Mouse (Mus musculus): Measurements from ENCODE around the gene Pcgf3. TPM values are rescaled to one million over a fixed set of nuclear protein-coding genes. Genes with fewer than 3 reads are reported as not detected.
"Not testable (repeated sequence)": the region's sequence is repeated elsewhere in the genome, so short reads cannot be mapped to it uniquely, and the experiment has no call there.

Gene Pcgf3
- polyA plus RNA-seq, 1 experiment from 2014 or later: 30.8 TPM

- H3K9ac ChIP-seq: no peak overlapping the region
- no peak overlapping the region for H3K4me3 ChIP-seq
- H3K9me3 ChIP-seq (replicated peaks): no peaks in the 10 kb centered on the region
- no peak overlapping the region for H3K4me2 ChIP-seq
- H3K27ac ChIP-seq: no peak overlapping the region
- no peak for ATAC-seq
- WGBS: 94% methylated on average over 6 of the region's 6 CpGs
- H3K27me3 ChIP-seq: no peaks in the 10 kb centered on the region
- H3K36me3 ChIP-seq (ENCODE audit: poor library complexity, severe bottlenecking): peaks cover 55% of the 10 kb centered on the region
- H3K4me1 ChIP-seq: no peaks in the 10 kb centered on the region
Measured at GRCm38 (mm10) chr5:108483006-108483405, 22.0 kb downstream of the Pcgf3 start.

DNA sequence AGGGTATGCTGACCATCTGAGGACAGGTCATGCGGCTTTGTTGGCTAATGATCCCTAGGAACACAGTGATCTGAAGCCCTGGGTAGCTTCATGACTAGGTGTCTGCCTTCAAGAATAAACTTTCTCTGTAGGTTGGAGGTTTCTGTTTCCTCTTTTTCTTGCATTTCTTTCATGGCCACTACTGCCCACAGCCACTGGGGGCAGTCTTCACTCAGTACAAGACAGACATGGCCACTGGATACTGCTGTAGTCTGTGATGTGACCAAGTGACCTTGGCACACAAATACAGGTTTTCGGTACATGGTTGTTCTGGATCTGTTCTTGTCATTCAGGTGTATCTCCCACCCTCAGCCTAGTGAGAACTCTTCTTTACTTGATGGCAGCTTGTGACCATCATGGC lies 24.2 kb downstream of the Pcgf3 start:
- 96% methylated on average over 2 of the region's 2 CpGs for WGBS
- no peak overlapping the region for H3K4me3 ChIP-seq
- no peak overlapping the region for H3K9ac ChIP-seq
- ATAC-seq: no peak
- no peaks in the 10 kb centered on the region for H3K9me3 ChIP-seq (replicated peaks)
- H3K27me3 ChIP-seq: no peaks in the 10 kb centered on the region
- no peak overlapping the region for H3K27ac ChIP-seq
- no peak overlapping the region for H3K4me2 ChIP-seq
- peaks cover 61% of the 10 kb centered on the region for H3K36me3 ChIP-seq (ENCODE audit: poor library complexity, severe bottlenecking)
- H3K4me1 ChIP-seq: no peaks in the 10 kb centered on the region

DNA sequence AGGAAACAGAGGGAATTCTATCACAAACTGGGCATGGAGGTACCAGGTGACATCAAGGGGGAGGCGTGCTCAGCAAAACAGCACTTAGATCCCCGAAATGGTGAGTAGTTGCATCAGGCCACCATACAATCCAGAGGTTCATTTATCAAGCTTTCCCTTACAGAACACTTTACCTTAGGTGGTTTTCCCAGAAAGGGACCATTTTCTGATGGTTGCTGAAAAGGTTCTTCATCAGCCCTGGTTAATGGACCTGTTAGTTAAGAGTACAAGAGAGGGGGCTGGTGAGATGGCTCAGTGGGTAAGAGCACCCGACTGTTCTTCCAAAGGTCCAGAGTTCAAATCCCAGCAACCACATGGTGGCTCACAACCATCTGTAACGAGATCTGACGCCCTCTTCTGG lies 25.1 kb downstream of the Pcgf3 start:
- H3K4me2 ChIP-seq; ATAC-seq; H3K27ac ChIP-seq; H3K4me3 ChIP-seq; H3K27me3 ChIP-seq; H3K9ac ChIP-seq; H3K9me3 ChIP-seq (replicated peaks); H3K4me1 ChIP-seq: not testable (repeated sequence)
- WGBS: 93% methylated on average over 5 of the region's 5 CpGs
- H3K36me3 ChIP-seq (ENCODE audit: poor library complexity, severe bottlenecking): peaks cover 69% of the 10 kb centered on the region

DNA sequence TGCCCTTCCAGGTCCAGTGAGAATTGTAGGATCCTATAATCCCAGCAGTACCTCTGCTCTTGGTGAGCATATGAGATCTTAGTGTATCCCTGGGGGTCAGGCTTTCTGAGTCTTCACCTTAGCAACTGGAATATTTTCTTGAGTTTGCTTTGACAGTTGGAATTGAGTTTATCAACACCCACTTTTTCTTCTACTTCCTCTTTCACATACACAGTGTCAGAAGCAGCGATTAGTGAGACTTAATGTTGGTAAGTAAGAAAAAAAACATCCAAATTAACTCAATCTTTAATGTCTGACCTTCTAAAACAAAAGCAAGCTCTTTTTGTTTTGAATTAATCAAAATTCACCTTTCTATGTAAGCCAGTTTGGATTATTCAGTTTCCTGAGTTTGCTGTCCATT lies 40.5 kb downstream of the Pcgf3 start:
- WGBS: 88% methylated on average over 1 of the region's 1 CpGs

DNA sequence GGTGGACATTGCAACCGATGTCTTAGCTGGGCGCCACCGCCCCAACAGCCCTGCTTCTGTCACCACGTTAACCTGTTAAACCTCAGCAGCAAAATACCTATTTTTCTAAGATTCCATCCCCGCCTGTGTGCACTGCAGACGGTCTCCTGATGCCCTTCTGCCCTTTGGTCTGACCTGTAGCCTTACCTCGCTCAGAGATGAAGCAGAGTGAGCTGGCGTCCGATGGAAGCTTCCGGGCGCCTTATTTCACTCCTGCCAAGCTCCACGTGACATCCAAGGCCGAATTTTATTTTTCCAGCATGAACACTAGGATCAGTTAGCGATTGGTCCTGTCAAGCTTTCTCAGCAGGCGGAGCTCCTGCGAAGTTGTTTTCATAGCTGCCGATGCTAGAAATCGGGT lies 41.3 kb downstream of the Pcgf3 start:
- no peak overlapping the region for H3K4me3 ChIP-seq
- peaks cover 86% of the 10 kb centered on the region for H3K36me3 ChIP-seq (ENCODE audit: poor library complexity, severe bottlenecking)
- 93% methylated on average over 18 of the region's 18 CpGs for WGBS
- no peak overlapping the region for H3K9ac ChIP-seq
- ATAC-seq: no peak
- H3K4me1 ChIP-seq: no peaks in the 10 kb centered on the region
- H3K27me3 ChIP-seq: no peaks in the 10 kb centered on the region
- H3K27ac ChIP-seq: no peak overlapping the region
- H3K9me3 ChIP-seq (replicated peaks): no peaks in the 10 kb centered on the region
- H3K4me2 ChIP-seq: no peak overlapping the region

More for the DNA sequence above, 40.5 kb downstream of the Pcgf3 start:
- H3K36me3 ChIP-seq (ENCODE audit: poor library complexity, severe bottlenecking): peaks cover 92% of the 10 kb centered on the region
- no peak overlapping the region for H3K9ac ChIP-seq
- no peaks in the 10 kb centered on the region for H3K9me3 ChIP-seq (replicated peaks)
- no peak overlapping the region for H3K4me2 ChIP-seq
- no peak for ATAC-seq
- no peak overlapping the region for H3K27ac ChIP-seq
- H3K27me3 ChIP-seq: no peaks in the 10 kb centered on the region
- H3K4me3 ChIP-seq: no peak overlapping the region
- no peaks in the 10 kb centered on the region for H3K4me1 ChIP-seq

GRCm38 (mm10) chr5:108515581-108516361 lies 54.7 kb downstream of the Pcgf3 start:
- Histone ChIP-seq H3K36me3 (ENCODE audit: poor library complexity, severe bottlenecking) (no peaks in the 10 kb centered on the region), H3K4me3 (no peak overlapping the region), H3K4me2 (no peak overlapping the region), H3K4me1 (0 out of 2 replicates have a peak, but pooled peaks cover 3% of the 10 kb centered on the region), H3K9me3 (replicated peaks) (no peaks in the 10 kb centered on the region), H3K9ac (no peak overlapping the region), H3K27me3 (no peaks in the 10 kb centered on the region), H3K27ac (no peak overlapping the region)
- ATAC-seq: no peak
- WGBS: 60% methylated on average over 6 of the region's 6 CpGs

DNA sequence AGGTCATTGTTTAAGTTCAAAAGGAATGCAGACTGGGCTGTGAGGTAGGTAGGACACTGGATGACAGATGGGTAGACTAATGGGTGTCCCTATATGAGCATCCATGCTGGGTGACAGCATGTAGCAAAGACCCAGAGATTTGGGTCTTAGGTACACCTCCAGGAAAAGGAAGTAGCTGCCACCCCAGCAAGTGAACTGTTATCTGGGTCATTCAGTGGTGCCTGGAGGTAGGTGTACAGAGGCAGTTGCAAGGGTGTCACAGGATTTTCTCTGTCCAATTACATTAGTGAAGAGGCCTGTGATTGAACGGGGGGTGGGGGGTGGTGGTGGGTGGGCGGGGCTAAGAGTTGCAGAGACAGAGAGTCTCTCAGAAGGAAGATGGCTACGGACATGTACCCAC lies 55.6 kb downstream of the Pcgf3 start:
- H3K27ac ChIP-seq: no peak overlapping the region

GRCm38 (mm10) chr5:108518106-108518885 lies 57.3 kb downstream of the Pcgf3 start:
- H3K4me3 ChIP-seq: no peak overlapping the region
- no peaks in the 10 kb centered on the region for H3K27me3 ChIP-seq
- 0 out of 2 replicates have a peak, but pooled peaks cover 3% of the 10 kb centered on the region for H3K4me1 ChIP-seq
- no peak overlapping the region for H3K9ac ChIP-seq
- no peak overlapping the region for H3K27ac ChIP-seq
- no peaks in the 10 kb centered on the region for H3K36me3 ChIP-seq (ENCODE audit: poor library complexity, severe bottlenecking)
- no peak for ATAC-seq
- no peaks in the 10 kb centered on the region for H3K9me3 ChIP-seq (replicated peaks)
- WGBS: 84% methylated on average over 9 of the region's 9 CpGs
- no peak overlapping the region for H3K4me2 ChIP-seq

More for the DNA sequence above, 55.6 kb downstream of the Pcgf3 start:
- Histone ChIP-seq H3K4me1 (0 out of 2 replicates have a peak, but pooled peaks cover 3% of the 10 kb centered on the region), H3K36me3 (ENCODE audit: poor library complexity, severe bottlenecking) (no peaks in the 10 kb centered on the region), H3K4me3 (no peak overlapping the region), H3K4me2 (no peak overlapping the region), H3K9me3 (replicated peaks) (no peaks in the 10 kb centered on the region), H3K9ac (no peak overlapping the region), H3K27me3 (no peaks in the 10 kb centered on the region)
- 93% methylated on average over 3 of the region's 3 CpGs for WGBS
- no peak for ATAC-seq

GRCm38 (mm10) chr5:108518951-108519350 lies 57.9 kb downstream of the Pcgf3 start:
- no peak for ATAC-seq
- Histone ChIP-seq H3K9ac (no peak overlapping the region), H3K4me1 (no peaks in the 10 kb centered on the region), H3K4me2 (no peak overlapping the region), H3K4me3 (no peak overlapping the region), H3K27ac (no peak overlapping the region), H3K36me3 (ENCODE audit: poor library complexity, severe bottlenecking) (no peaks in the 10 kb centered on the region), H3K9me3 (replicated peaks) (no peaks in the 10 kb centered on the region), H3K27me3 (no peaks in the 10 kb centered on the region)
- WGBS: 58% methylated on average over 5 of the region's 5 CpGs

DNA sequence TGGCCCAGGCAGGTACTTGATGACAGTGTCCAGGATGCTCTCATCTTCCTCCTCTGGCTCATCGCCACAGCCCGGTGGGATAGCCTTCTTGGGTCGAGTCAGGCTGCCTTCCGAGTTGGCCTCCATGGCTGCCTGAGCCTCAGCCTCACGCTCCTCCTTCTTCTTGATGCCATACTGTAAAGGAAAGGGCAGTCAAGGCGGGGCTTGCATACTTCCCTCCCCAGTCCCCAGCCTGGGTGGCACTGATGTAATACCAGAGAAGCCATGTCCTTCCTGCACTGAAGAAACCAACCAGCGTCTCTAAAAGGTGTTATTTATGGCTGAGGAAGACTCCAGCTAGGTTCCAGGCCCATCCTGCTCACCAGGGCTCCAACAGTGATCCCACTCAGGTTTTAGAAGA lies 59.1 kb downstream of the Pcgf3 start:
- no peak overlapping the region for H3K4me2 ChIP-seq
- no peaks in the 10 kb centered on the region for H3K4me1 ChIP-seq
- peaks cover 6% of the 10 kb centered on the region; the same call in 1 of the 2 replicates for H3K36me3 ChIP-seq (ENCODE audit: poor library complexity, severe bottlenecking)
- H3K9me3 ChIP-seq (replicated peaks): no peaks in the 10 kb centered on the region
- no peak overlapping the region for H3K4me3 ChIP-seq
- no peak overlapping the region for H3K27ac ChIP-seq
- 89% methylated on average over 7 of the region's 7 CpGs for WGBS
- no peak overlapping the region for H3K9ac ChIP-seq
- ATAC-seq: no peak
- H3K27me3 ChIP-seq: no peaks in the 10 kb centered on the region

- Histone ChIP-seq H3K27me3 (no peaks in the 10 kb centered on the region), H3K4me3 (no peak overlapping the region), H3K27ac (no peak overlapping the region), H3K9ac (no peak overlapping the region), H3K9me3 (replicated peaks) (no peaks in the 10 kb centered on the region), H3K4me2 (no peak overlapping the region), H3K4me1 (no peaks in the 10 kb centered on the region), H3K36me3 (ENCODE audit: poor library complexity, severe bottlenecking) (peaks cover 6% of the 10 kb centered on the region; the same call in 1 of the 2 replicates)
- WGBS: 64% methylated on average over 2 of the region's 2 CpGs
- no peak for ATAC-seq
Measured at GRCm38 (mm10) chr5:108521016-108521415, 60.0 kb downstream of the Pcgf3 start.

DNA sequence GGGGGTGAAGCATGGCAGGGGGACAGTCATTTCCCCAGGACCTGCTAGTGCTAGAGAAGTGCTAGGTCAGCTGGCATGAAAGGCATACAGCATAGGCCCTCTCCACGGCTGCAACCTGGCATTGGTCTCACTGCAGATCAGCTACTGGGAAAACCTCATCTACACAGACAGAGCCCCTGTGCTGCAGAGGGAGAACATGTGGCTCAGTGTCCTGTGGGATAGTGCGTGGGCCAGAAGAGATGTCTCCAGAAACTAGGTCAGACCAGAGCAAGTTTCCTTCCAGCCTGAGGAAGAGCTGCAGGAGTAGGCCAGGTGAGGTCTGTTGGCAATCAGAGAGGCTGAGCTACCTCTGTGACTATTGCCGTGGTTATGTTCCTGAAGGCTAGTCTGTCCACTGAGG lies 60.9 kb downstream of the Pcgf3 start:
- Histone ChIP-seq H3K36me3 (ENCODE audit: poor library complexity, severe bottlenecking) (peaks cover 6% of the 10 kb centered on the region; the same call in 1 of the 2 replicates), H3K27me3 (no peaks in the 10 kb centered on the region), H3K4me2 (no peak overlapping the region), H3K9me3 (replicated peaks) (no peaks in the 10 kb centered on the region), H3K9ac (no peak overlapping the region), H3K4me1 (no peaks in the 10 kb centered on the region), H3K27ac (no peak overlapping the region), H3K4me3 (no peak overlapping the region)
- ATAC-seq: no peak
- WGBS: 85% methylated on average over 3 of the region's 3 CpGs
